ENCODE assay signal across 17 mouse cellular contexts in the genomic region with DNA sequence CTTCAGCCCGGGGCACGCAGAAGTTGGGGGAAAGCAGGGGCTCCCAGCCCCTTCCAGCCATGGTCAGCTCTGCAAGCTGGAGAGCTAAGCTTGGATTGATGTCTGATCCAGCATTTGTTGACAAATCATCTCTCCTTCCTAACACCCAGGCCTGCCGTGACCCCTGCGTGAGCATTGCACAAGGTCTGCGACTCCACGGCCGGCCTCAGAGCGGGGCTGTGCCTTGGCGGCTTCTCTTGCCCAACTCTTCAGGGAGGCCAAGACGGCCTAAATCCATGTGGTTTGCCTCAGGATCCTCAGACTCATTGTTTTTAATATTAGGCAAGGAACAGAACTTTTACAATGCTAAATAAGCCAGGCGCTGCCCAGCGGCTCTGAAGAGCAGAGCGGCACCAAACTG. TPM values are rescaled to one million over a fixed set of nuclear protein-coding genes. Genes with fewer than 3 reads are reported as not detected.
DNase-seq lines count a peak whose midpoint lies in the region; ATAC-seq and TF ChIP-seq lines count a peak whose summit lies in the region.
"Had no signal": no experiment of that assay in that cellular context is flagged by ENCODE, and none has a peak within 500 bp of the region (broad histone marks: within the 10 kb centered on the region; RNA-seq: fewer than 3 reads in every experiment).

No protein-coding gene starts in this region.

- peaks cover 4% of the 10 kb centered on the region; the same call in 1 of the 2 replicates for H3K4me1 ChIP-seq in lung, adult 2 months (ENCODE audit: control insufficient read depth, insufficient read depth, low read length)

- WGBS in lung, adult 2 months, result 75% methylated on average over 13 of the region's 13 CpGs

- ATAC-seq in megakaryocyte progenitor cell, adult 5-6 weeks (replicated peaks; ENCODE audit: poor library complexity), result peak; percentile 40
- ATAC-seq: forebrain, postnatal 0 days had no signal

- TF ChIP-seq CTCF in lung, adult 2 months (IDR thresholded peaks at IDR 0.05; ENCODE audit: insufficient read depth, low read length), result no peak

- H3K4me3 ChIP-seq in lung, adult 2 months (replicated peaks; ENCODE audit: extremely low read depth, low read depth, low read length), result no peak overlapping the region
- H3K4me3 ChIP-seq: embryonic facial prominence, embryonic 13.5 days; neural tube, embryonic 12.5 days had no signal

- TF ChIP-seq POLR2A in lung, adult 2 months (IDR thresholded peaks at IDR 0.05; ENCODE audit: borderline replicate concordance, extremely low read depth, low read depth, low read length), result no peak

- intact Hi-C loops in left cerebral cortex, postnatal 14 days (cut with DNase I), result loop anchor here (5.0 kb wide), 1 partner anchor 99 kb away; no protein-coding TSS in a partner anchor

- DNase-seq in ovary, adult 18-20 months (ENCODE audit: low spot score), result peak; percentile 58
- no peak for DNase-seq in ovary, postnatal 14 days (ENCODE audit: low spot score)
- DNase-seq in adrenal gland, postnatal 14 days, result peak; percentile 81
- peak; percentile 17 for DNase-seq in lung, adult 2 months
- DNase-seq in left cerebral cortex, postnatal 14 days (ENCODE audit: low spot score in 2 of 2), result no peak
- DNase-seq in kidney, adult 18-20 months, result no peak
- DNase-seq: cerebellum, adult 9-10 months; forebrain, postnatal 0 days; kidney, adult 8-10 months; kidney, postnatal 36 days; layer of hippocampus, postnatal 36 days; retina, postnatal 1 day; thymus, adult 18-20 months had no signal

RNA-seq across cellular contexts. Expression of gene Spsb1, which starts 3.6 kb away (rescaled TPM):
- 24.7 and 29.6 TPM in 2 replicates for total RNA-seq in adrenal gland, postnatal 14 days (2021)
- 20.2 and 23.4 TPM in 2 replicates for polyA plus RNA-seq in lung, adult 2 months (2012; rRNA removed)
- 0.05 and 0.27 TPM in 2 replicates for total RNA-seq in megakaryocyte progenitor cell, adult 5-6 weeks (2015)
- total RNA-seq in megakaryocyte progenitor cell, adult 5-6 weeks (2017), result 0.41 TPM in 1 of 2 replicates, not detected in the other
- 10 to 100 TPM; 17.7 to 19.6 TPM for total RNA-seq in left cerebral cortex, postnatal 14 days (2021)
- total RNA-seq: monocyte, adult 5-6 weeks had no signal

RNA-seq across cellular contexts. Expression of gene H6pd, which starts 57.6 kb away (rescaled TPM):
- total RNA-seq in adrenal gland, postnatal 14 days (2021), result 115 and 132 TPM in 2 replicates
- polyA plus RNA-seq in lung, adult 2 months (2012; rRNA removed), result 148 and 171 TPM in 2 replicates
- total RNA-seq in megakaryocyte progenitor cell, adult 5-6 weeks (2015), result 14.6 and 15.5 TPM in 2 replicates
- total RNA-seq in megakaryocyte progenitor cell, adult 5-6 weeks (2017), result 24.9 and 27.9 TPM in 2 replicates
- 10 to 100 TPM; 11.4 to 14.2 TPM for total RNA-seq in left cerebral cortex, postnatal 14 days (2021)

Comparison
In these comparisons a context has a peak if more than half of its experiments do, and no peak if none do; other contexts are left out.
1. DNase-seq: peak in ovary, adult 18-20 months (single experiment), adrenal gland, postnatal 14 days (single experiment) and lung, adult 2 months (single experiment); none in ovary, postnatal 14 days (single experiment), left cerebral cortex, postnatal 14 days (0 of 2) and kidney, adult 18-20 months (single experiment).
2. RNA of gene Spsb1, which starts 3.6 kb away (total RNA-seq): 24.7 to 29.6 TPM in adrenal gland, postnatal 14 days and 17.7 to 19.6 TPM in left cerebral cortex, postnatal 14 days; 0.05 to 0.41 TPM in megakaryocyte progenitor cell, adult 5-6 weeks; every median in the first group is over 10 times any median in the second.